Mouse (Mus musculus) CH12.LX (cell line): ENCODE results near the gene Tmed4. TPM values are rescaled to one million over a fixed set of nuclear protein-coding genes. Genes with fewer than 3 reads are reported as not detected.

Source experiments
- DNase-seq: peaks from one replicate; pipeline ENCODE4 v3.0.0-alpha.2; 2013; ENCODE audit errors: extremely low read depth
- H3K27ac ChIP-seq: 2 replicates; pipeline ENCODE4 v1.5.1; 2012; ENCODE audit warnings: low read depth, mild to moderate bottlenecking, control low read depth, moderate library complexity; ENCODE audit not compliant: insufficient read depth
- H3K27me3 ChIP-seq: replicated peaks from 2 replicates; pipeline ENCODE3; 2012; ENCODE audit warnings: inconsistent platforms
- H3K36me3 ChIP-seq, 2 experiments: replicated peaks in 1 of 2; 2 replicates each; pipeline versions ENCODE3 to v1.6.1; 2012; ENCODE audit warnings: inconsistent platforms in 1 of 2, low read length in 1 of 2, mild to moderate bottlenecking in 1 of 2, mixed read lengths in 1 of 2, moderate library complexity in 1 of 2; ENCODE audit not compliant: control insufficient read depth in 1 of 2, insufficient read depth in 1 of 2
- H3K4me1 ChIP-seq, 2 experiments: 2 replicates each; pipeline ENCODE4 v1.6.1; 2012; ENCODE audit warnings: inconsistent platforms in 1 of 2, moderate library complexity in 1 of 2; ENCODE audit not compliant: insufficient read depth in 2 of 2, control insufficient read depth in 1 of 2
- H3K4me2 ChIP-seq: 2 replicates; pipeline ENCODE4 v1.6.1; 2012; ENCODE audit warnings: low read depth, mild to moderate bottlenecking, control low read depth; ENCODE audit not compliant: poor library complexity, insufficient read depth, severe bottlenecking
- H3K4me3 ChIP-seq, 3 experiments: fragments of 150-350 bp in 1 of 3; sonication (generic) in 1 of 3; replicated peaks in 1 of 3; 2 replicates each; pipeline versions ENCODE3 to v1.5.1; 2011 to 2012; ENCODE audit warnings: low read depth in 2 of 3, low read length in 2 of 3, mild to moderate bottlenecking in 2 of 3, moderate library complexity in 2 of 3, control low read depth in 1 of 3, improper control_type of control experiment in 1 of 3, inconsistent platforms in 1 of 3, mixed read lengths in 1 of 3; ENCODE audit not compliant: poor library complexity in 1 of 3
- H3K79me2 ChIP-seq: replicated peaks from 2 replicates; pipeline ENCODE4 v1.6.1; 2012; ENCODE audit warnings: mild to moderate bottlenecking, moderate library complexity; ENCODE audit not compliant: control insufficient read depth, poor library complexity, insufficient read depth, severe bottlenecking; ENCODE audit errors: extremely low read depth
- H3K9ac ChIP-seq: 2 replicates; pipeline ENCODE4 v1.6.1; 2012; ENCODE audit warnings: low read depth, mild to moderate bottlenecking, control low read depth, moderate library complexity; ENCODE audit not compliant: insufficient read depth
- H3K9me3 ChIP-seq: replicated peaks from 2 replicates; pipeline ENCODE3; 2012; ENCODE audit warnings: low read length, inconsistent platforms, mixed read lengths
- BHLHE40 ChIP-seq: IDR thresholded peaks from 2 replicates; pipeline ENCODE4 v1.6.1; 2011; ENCODE audit warnings: mild to moderate bottlenecking, low read depth, low read length, improper control_type of control experiment
- CHD1 ChIP-seq: IDR thresholded peaks from 2 replicates; pipeline ENCODE4 v1.6.1; 2012; ENCODE audit warnings: low read depth, low read length, improper control_type of control experiment, inconsistent platforms
- CHD2 ChIP-seq: IDR thresholded peaks from 2 replicates; pipeline ENCODE4 v1.6.1; 2011; ENCODE audit warnings: low read length, improper control_type of control experiment
- CTCF ChIP-seq, 2 experiments: IDR thresholded peaks in 1 of 2; conservative IDR thresholded peaks in 1 of 2; 2 replicates each; pipeline ENCODE4 v1.5.1; 2011 to 2012; ENCODE audit warnings: low read depth in 2 of 2, low read length in 2 of 2, improper control_type of control experiment in 1 of 2, inconsistent platforms in 1 of 2, mild to moderate bottlenecking in 1 of 2, moderate library complexity in 1 of 2
- ELF1 ChIP-seq: IDR thresholded peaks from 2 replicates; pipeline ENCODE4 v1.6.1; 2014; ENCODE audit warnings: low read depth, mild to moderate bottlenecking, inconsistent platforms, low read length, improper control_type of control experiment
- EP300 ChIP-seq: IDR thresholded peaks from 2 replicates; pipeline ENCODE4 v1.6.1; 2011; ENCODE audit warnings: low read length, improper control_type of control experiment
- ETS1 ChIP-seq: conservative IDR thresholded peaks from 2 replicates; pipeline ENCODE4 v1.6.1; 2012; ENCODE audit warnings: low read depth, mild to moderate bottlenecking, inconsistent platforms, low read length, improper control_type of control experiment, moderate library complexity
- GABPA ChIP-seq: IDR thresholded peaks from 2 replicates; pipeline ENCODE4 v1.6.1; 2012; ENCODE audit warnings: low read depth, low read length, improper control_type of control experiment, inconsistent platforms; ENCODE audit not compliant: insufficient replicate concordance
- HCFC1 ChIP-seq: IDR thresholded peaks from 2 replicates; pipeline ENCODE4 v1.6.1; 2012; ENCODE audit warnings: low read depth, mild to moderate bottlenecking, inconsistent platforms, low read length, improper control_type of control experiment
- IRF4 ChIP-seq: IDR thresholded peaks from 2 replicates; pipeline ENCODE4 v1.6.1; 2014; ENCODE audit warnings: low read depth, mild to moderate bottlenecking, inconsistent platforms, low read length, improper control_type of control experiment
- JUND ChIP-seq: conservative IDR thresholded peaks from 2 replicates; pipeline ENCODE4 v1.6.1; 2011; ENCODE audit warnings: low read depth, low read length, improper control_type of control experiment
- MAFK ChIP-seq: IDR thresholded peaks from 2 replicates; pipeline ENCODE4 v1.6.1; 2011; ENCODE audit warnings: low read length, improper control_type of control experiment; ENCODE audit not compliant: insufficient replicate concordance
- MAX ChIP-seq: IDR thresholded peaks from 2 replicates; pipeline ENCODE4 v1.6.1; 2011; ENCODE audit warnings: low read length, improper control_type of control experiment
- MAZ ChIP-seq: IDR thresholded peaks from 2 replicates; pipeline ENCODE4 v1.6.1; 2012; ENCODE audit warnings: low read depth, mild to moderate bottlenecking, inconsistent platforms, low read length, improper control_type of control experiment, moderate library complexity
- NELFE ChIP-seq: IDR thresholded peaks from 2 replicates; pipeline ENCODE4 v1.6.1; 2011; ENCODE audit warnings: low read depth, low read length, improper control_type of control experiment
- NRF1 ChIP-seq: IDR thresholded peaks from 2 replicates; pipeline ENCODE4 v1.6.1; 2014; ENCODE audit warnings: low read depth, mild to moderate bottlenecking, inconsistent platforms, low read length, improper control_type of control experiment, moderate library complexity
- PAX5 ChIP-seq: IDR thresholded peaks from 2 replicates; pipeline ENCODE4 v1.6.1; 2012; ENCODE audit warnings: low read length, inconsistent platforms, mixed read lengths
- POLR2A ChIP-seq: IDR thresholded peaks from 2 replicates; pipeline ENCODE4 v1.6.1; 2011; ENCODE audit warnings: low read depth, mild to moderate bottlenecking, improper control_type of control experiment, low read length
- POLR2AphosphoS2 ChIP-seq: IDR thresholded peaks from 2 replicates; pipeline ENCODE4 v1.6.1; 2011; ENCODE audit warnings: low read depth, low read length, improper control_type of control experiment
- RCOR1 ChIP-seq: conservative IDR thresholded peaks from 2 replicates; pipeline ENCODE4 v1.6.1; 2012; ENCODE audit warnings: low read depth, mild to moderate bottlenecking, inconsistent platforms, low read length, improper control_type of control experiment
- SMC3 ChIP-seq: IDR thresholded peaks from 2 replicates; pipeline ENCODE4 v1.6.1; 2011; ENCODE audit warnings: low read depth, low read length, improper control_type of control experiment
- ZC3H11A ChIP-seq: IDR thresholded peaks from 2 replicates; pipeline ENCODE4 v1.6.1; 2012; ENCODE audit warnings: low read depth, mild to moderate bottlenecking, inconsistent platforms, low read length, improper control_type of control experiment
- ZNF384 ChIP-seq: IDR thresholded peaks from 2 replicates; pipeline ENCODE4 v1.6.1; 2012; ENCODE audit warnings: low read depth, low read length, improper control_type of control experiment, inconsistent platforms
- dilution Hi-C: fragments of 300-500 bp; cut with MboI; formaldehyde crosslinking; loops from 2 replicates; pipeline ENCODE4 v1.14.3; 2020; ENCODE audit warnings: low sequenced_read_pairs; ENCODE audit not compliant: extremely low pct_unique_long_range_greater_than_20kb, extremely low pct_ligation_motif_present
- in situ Hi-C: fragments of 300-500 bp; cut with MboI; formaldehyde crosslinking; loops from 3 replicates; pipeline ENCODE4 v1.14.3; 2019; ENCODE audit warnings: low sequenced_read_pairs, low pct_ligation_motif_present, low pct_unique_long_range_greater_than_20kb, mixed read lengths
- polyA plus RNA-seq: library from polyadenylated mRNA; unstranded; fragments of >175 nt; gene quantifications from 2 replicates; pipeline ENCODE4 v1.2.1, GENCODE M21; 2012; ENCODE audit warnings: low read depth; ENCODE audit not compliant: insufficient read length
- total RNA-seq, 2 experiments: library from RNA; depleted of rRNA; stranded (reverse); fragments of 300-350 nt in 1 of 2; fragments of >200 nt in 1 of 2; gene quantifications; 2 replicates each; pipeline ENCODE4 v1.2.3; 2012 to 2014

Gene Tmed4
- total and polyA plus RNA-seq, 3 experiments, result 50.6 to 59.9 (median 54.1) TPM

DNA sequence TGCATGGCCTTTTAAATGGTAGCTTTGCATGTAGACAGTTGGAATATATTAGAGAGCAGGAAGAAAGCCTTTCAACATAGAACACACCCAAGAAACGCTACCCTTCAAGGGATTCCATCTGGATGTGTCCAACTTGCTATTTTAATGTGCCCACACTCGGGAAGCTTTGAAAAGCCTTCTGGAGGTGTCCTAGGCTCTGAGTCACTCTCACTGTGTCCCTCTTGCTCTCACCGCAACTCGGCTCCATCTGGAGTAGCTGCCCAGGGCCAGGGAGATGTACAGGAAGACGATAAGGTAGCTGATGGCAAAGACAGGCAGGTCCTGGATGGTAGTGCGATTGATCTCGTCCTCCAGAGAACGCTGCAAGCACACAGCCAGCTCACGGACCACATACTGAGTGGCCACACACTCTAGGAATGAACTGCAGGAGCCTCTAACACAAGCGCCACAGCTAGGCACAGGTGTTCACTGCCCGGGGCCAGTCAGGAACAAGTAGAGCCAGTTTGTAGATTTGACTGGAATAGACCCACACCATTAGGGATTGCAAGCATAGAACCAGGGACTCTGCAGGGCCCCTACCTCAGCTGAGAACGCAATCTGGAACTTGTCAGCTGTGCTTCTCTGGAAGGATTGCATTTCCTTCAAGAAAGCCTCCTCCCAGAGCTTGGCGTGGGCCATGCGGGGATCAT lies 50.0 kb downstream of the Tmed4 start:
- no peak for TF ChIP-seq CHD2
- TF ChIP-seq MAZ, result no peak
- TF ChIP-seq SMC3, result no peak
- no peak for TF ChIP-seq MAX
- no peak for TF ChIP-seq MAFK
- no peak for TF ChIP-seq GABPA
- TF ChIP-seq ZC3H11A, result no peak
- no peak for TF ChIP-seq RCOR1
- TF ChIP-seq NELFE, result no peak
- no peak for TF ChIP-seq HCFC1
- TF ChIP-seq ETS1, result no peak
- no peak for TF ChIP-seq POLR2A
- TF ChIP-seq ELF1, result no peak
- no peak for TF ChIP-seq PAX5
- TF ChIP-seq EP300, result no peak
- no peak for TF ChIP-seq POLR2AphosphoS2
- TF ChIP-seq CHD1, result no peak
- no peak for TF ChIP-seq JUND
- Histone ChIP-seq H3K9me3 (no peaks in the 10 kb centered on the region), H3K79me2 (no peaks in the 10 kb centered on the region), H3K9ac (no peak overlapping the region), H3K27me3 (peaks cover 61% of the 10 kb centered on the region), H3K4me2 (no peak overlapping the region), H3K27ac (no peak overlapping the region), H3K4me1 (peaks cover 0 to 4% of the 10 kb centered on the region in 2 experiments; a peak in 1 of 4 replicates), H3K36me3 (no peaks in the 10 kb centered on the region), H3K4me3 (no peak overlapping the region)
- DNase-seq, result no peak
- in situ Hi-C loops, result no loop called here
- dilution Hi-C loops, result no loop called here

DNA sequence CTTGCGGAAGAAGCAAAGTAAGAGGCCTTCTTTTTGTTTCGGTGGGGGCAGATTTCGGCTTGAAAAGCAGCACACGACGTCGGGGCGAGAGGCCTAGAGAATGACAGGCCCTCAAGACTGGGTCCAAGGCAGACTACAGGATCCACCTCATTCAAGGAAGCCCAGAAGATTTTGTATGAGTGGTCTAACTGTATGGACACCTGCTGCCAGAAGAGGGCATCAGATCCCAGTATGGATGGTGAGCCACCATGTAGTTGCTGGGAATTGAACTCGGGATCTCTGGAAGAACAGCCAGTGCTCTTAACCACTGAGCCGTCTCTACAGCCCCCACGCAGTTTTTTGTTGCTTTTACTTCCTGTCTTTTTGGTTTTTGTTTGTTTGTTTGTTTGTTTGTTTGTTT lies 52.5 kb downstream of the Tmed4 start:
- dilution Hi-C loops, result no loop called here
- no peak for DNase-seq
- in situ Hi-C loops, result no loop called here
- H3K9ac ChIP-seq, result no peak overlapping the region
- no peaks in the 10 kb centered on the region for H3K36me3 ChIP-seq
- H3K27me3 ChIP-seq, result peaks cover 37% of the 10 kb centered on the region
- no peak overlapping the region for H3K4me2 ChIP-seq
- no peak overlapping the region for H3K27ac ChIP-seq
- no peak overlapping the region for H3K4me3 ChIP-seq
- H3K9me3 ChIP-seq, result no peaks in the 10 kb centered on the region
- TF ChIP-seq IRF4 (no peak), ZNF384 (no peak), BHLHE40 (no peak), CTCF (conservative IDR thresholded peaks at IDR 0.05 in 1 of 2, IDR thresholded peaks at IDR 0.05 in 1 of 2; ENCODE audit: low read depth in 2 of 2, low read length in 2 of 2) (peak in 1 of 2 experiments; percentile 17; a peak in 1 of 4 replicates), NRF1 (no peak)
- peaks cover 0 to 8% of the 10 kb centered on the region in 2 experiments; a peak in 1 of 4 replicates for H3K4me1 ChIP-seq
- no peaks in the 10 kb centered on the region for H3K79me2 ChIP-seq

Other genes with a start within 250 kb of the Tmed4 start
- gene Camk2b, start 208.5 kb downstream of the Tmed4 start, total RNA-seq (2012; rRNA removed), result 0.08 and 0.50 TPM in 2 replicates
- 0.11 and 0.19 TPM in 2 replicates for gene Camk2b, start 208.5 kb downstream of the Tmed4 start, total RNA-seq (2014; rRNA removed)
- 0.25 and 0.26 TPM in 2 replicates for gene Camk2b, start 208.5 kb downstream of the Tmed4 start, polyA plus RNA-seq
- gene A730071L15Rik, start 74.8 kb downstream of the Tmed4 start, total RNA-seq (2012; rRNA removed), result 0.42 and 0.46 TPM in 2 replicates
- not detected in 2 replicates for gene A730071L15Rik, start 74.8 kb downstream of the Tmed4 start, total RNA-seq (2014; rRNA removed)
- gene A730071L15Rik, start 74.8 kb downstream of the Tmed4 start, polyA plus RNA-seq, result not detected in 2 replicates
- gene Nudcd3, start 74.5 kb downstream of the Tmed4 start, total RNA-seq (2012; rRNA removed), result 35.6 and 41.2 TPM in 2 replicates
- 30.1 and 30.7 TPM in 2 replicates for gene Nudcd3, start 74.5 kb downstream of the Tmed4 start, total RNA-seq (2014; rRNA removed)
- gene Nudcd3, start 74.5 kb downstream of the Tmed4 start, polyA plus RNA-seq, result 78.0 and 82.2 TPM in 2 replicates
- gene Npc1l1, start 44.7 kb downstream of the Tmed4 start, total RNA-seq (2012; rRNA removed), result not detected in 2 replicates
- 0.05 TPM in 1 of 2 replicates, not detected in the other for gene Npc1l1, start 44.7 kb downstream of the Tmed4 start, total RNA-seq (2014; rRNA removed)
- 0.05 and 0.09 TPM in 2 replicates for gene Npc1l1, start 44.7 kb downstream of the Tmed4 start, polyA plus RNA-seq
- gene Ddx56, start 7.1 kb downstream of the Tmed4 start, total RNA-seq (2012; rRNA removed), result 163 and 206 TPM in 2 replicates
- gene Ddx56, start 7.1 kb downstream of the Tmed4 start, total RNA-seq (2014; rRNA removed), result 247 and 274 TPM in 2 replicates
- gene Ddx56, start 7.1 kb downstream of the Tmed4 start, polyA plus RNA-seq, result 196 and 200 TPM in 2 replicates
- gene Ogdh, start 16.8 kb upstream of the Tmed4 start, total RNA-seq (2012; rRNA removed), result 120 TPM in 2 replicates
- gene Ogdh, start 16.8 kb upstream of the Tmed4 start, total RNA-seq (2014; rRNA removed), result 43.7 and 47.1 TPM in 2 replicates
- 157 and 173 TPM in 2 replicates for gene Ogdh, start 16.8 kb upstream of the Tmed4 start, polyA plus RNA-seq
- 33.1 and 46.3 TPM in 2 replicates for gene Zmiz2, start 114.2 kb upstream of the Tmed4 start, total RNA-seq (2012; rRNA removed)
- gene Zmiz2, start 114.2 kb upstream of the Tmed4 start, total RNA-seq (2014; rRNA removed), result 8.5 and 10.6 TPM in 2 replicates
- gene Zmiz2, start 114.2 kb upstream of the Tmed4 start, polyA plus RNA-seq, result 197 and 238 TPM in 2 replicates
- 8,867 and 10,240 TPM in 2 replicates for gene Ppia, start 140.6 kb upstream of the Tmed4 start, total RNA-seq (2012; rRNA removed)
- 9,428 and 9,904 TPM in 2 replicates for gene Ppia, start 140.6 kb upstream of the Tmed4 start, total RNA-seq (2014; rRNA removed)
- 5,045 and 5,764 TPM in 2 replicates for gene Ppia, start 140.6 kb upstream of the Tmed4 start, polyA plus RNA-seq
- 51.4 and 73.2 TPM in 2 replicates for gene H2afv, start 169.6 kb upstream of the Tmed4 start, total RNA-seq (2012; rRNA removed)
- gene H2afv, start 169.6 kb upstream of the Tmed4 start, total RNA-seq (2014; rRNA removed), result 37.8 and 46.6 TPM in 2 replicates
- gene H2afv, start 169.6 kb upstream of the Tmed4 start, polyA plus RNA-seq, result 63.7 and 67.6 TPM in 2 replicates
- 19.3 and 29.7 TPM in 2 replicates for gene Purb, start 201.0 kb upstream of the Tmed4 start, total RNA-seq (2012; rRNA removed)
- 45.2 and 50.5 TPM in 2 replicates for gene Purb, start 201.0 kb upstream of the Tmed4 start, total RNA-seq (2014; rRNA removed)
- 35.0 and 42.4 TPM in 2 replicates for gene Purb, start 201.0 kb upstream of the Tmed4 start, polyA plus RNA-seq
- 279 and 335 TPM in 2 replicates for gene Myo1g, start 246.1 kb upstream of the Tmed4 start, total RNA-seq (2012; rRNA removed)
- 265 and 268 TPM in 2 replicates for gene Myo1g, start 246.1 kb upstream of the Tmed4 start, total RNA-seq (2014; rRNA removed)
- gene Myo1g, start 246.1 kb upstream of the Tmed4 start, polyA plus RNA-seq, result 279 and 284 TPM in 2 replicates